Mouse (Mus musculus) embryonic stem cell, embryonic (primary cell): ENCODE data around the gene Eif2s1.

Experiments
- CTCF ChIA-PET, 4 experiments: fragments of 300-600 bp in 2 of 4; fragments of 350-600 bp in 2 of 4; sonication (Branson Sonifier 250); formaldehyde crosslinking; loops; one replicate each; lab custom pipeline; 2022; ENCODE audit warnings: inconsistent platforms in 2 of 4; lab: Charles Lee
- POLR2A ChIA-PET, 4 experiments: fragments of 300-600 bp in 2 of 4; fragments of 350-600 bp in 2 of 4; sonication (Branson Sonifier 250); formaldehyde crosslinking; loops; one replicate each; lab custom pipeline; 2022; ENCODE audit warnings: antibody characterized with exemption in 4 of 4, inconsistent platforms in 1 of 4; lab: Charles Lee

Eif2s1 gene

DNA sequence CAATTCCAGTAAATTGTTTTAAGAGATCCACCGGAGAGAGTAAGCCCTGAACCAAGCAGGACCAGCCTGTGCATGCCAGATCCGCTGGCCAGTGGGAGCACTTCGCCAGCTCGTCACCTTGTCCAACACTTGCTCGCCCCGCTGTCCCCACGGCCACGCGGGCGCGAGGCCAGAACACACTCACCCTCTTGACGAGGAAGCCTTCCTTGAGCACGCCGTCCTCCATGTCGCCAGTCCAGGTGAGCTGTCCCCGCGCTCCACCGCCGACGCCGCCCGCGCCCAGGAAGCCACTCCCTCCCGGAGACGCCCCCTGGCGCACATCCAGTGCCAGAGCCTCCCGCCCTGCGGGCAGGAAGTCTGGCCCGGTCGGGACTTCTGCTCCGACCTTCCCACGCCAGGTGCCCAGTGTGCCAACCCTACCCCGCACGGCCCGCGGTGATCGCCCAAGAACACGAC is 45.1 kb downstream of the Eif2s1 start, which contains the start of gene Plek2:
Plek2 (minus strand) TSS at position 258 of the 456 bp plus-strand sequence.
- CTCF ChIA-PET, result interaction anchor here in 3 of 4 experiments (0.6 to 1.4 kb wide), 4 partner anchors 12 to 201 kb away, joined by 3 to 7 read pairs (median 4); no protein-coding TSS in a partner anchor
- POLR2A ChIA-PET, result interaction anchor here in 1 of 4 experiments (2.6 kb wide), 1 partner anchor 12 kb away, joined by 8 read pairs; no protein-coding TSS in a partner anchor

DNA sequence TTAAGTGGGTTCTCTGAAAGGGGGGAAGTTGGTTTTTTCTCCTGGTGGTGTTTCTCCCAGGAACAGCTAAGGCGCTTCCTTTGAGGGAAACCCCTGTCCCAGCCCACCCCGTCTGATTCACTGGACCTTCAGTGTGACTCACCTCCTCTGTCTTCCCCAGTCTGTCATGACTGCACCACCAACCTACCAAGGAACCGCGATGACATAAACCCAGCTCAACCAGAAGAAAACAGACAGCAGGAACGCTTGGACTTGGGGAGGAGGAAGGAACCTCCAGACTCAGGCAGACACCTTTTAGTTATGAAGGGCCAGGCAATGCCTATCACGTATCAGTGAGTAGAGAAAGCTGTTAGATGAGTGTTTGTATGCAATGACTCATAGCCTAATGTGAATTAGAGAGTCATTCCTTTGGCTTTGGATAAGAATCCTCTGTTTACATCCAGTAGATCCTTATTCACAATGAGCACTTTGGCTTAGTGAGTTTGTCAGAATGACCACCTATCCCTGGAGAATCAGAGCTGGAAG is 46.5 kb downstream of the Eif2s1 start:
- CTCF ChIA-PET, result interaction anchor here in 3 of 4 experiments (0.5 to 4.2 kb wide), 6 partner anchors 10 to 1302 kb away, joined by 3 to 17 read pairs (median 4); no protein-coding TSS in a partner anchor
- POLR2A ChIA-PET, result interaction anchor here in 1 of 4 experiments (0.9 to 2.6 kb wide), 4 partner anchors 10 to 47 kb away, joined by 3 to 8 read pairs (median 5); partner anchors contain the start of genes Atp6v1d and Eif2s1

DNA sequence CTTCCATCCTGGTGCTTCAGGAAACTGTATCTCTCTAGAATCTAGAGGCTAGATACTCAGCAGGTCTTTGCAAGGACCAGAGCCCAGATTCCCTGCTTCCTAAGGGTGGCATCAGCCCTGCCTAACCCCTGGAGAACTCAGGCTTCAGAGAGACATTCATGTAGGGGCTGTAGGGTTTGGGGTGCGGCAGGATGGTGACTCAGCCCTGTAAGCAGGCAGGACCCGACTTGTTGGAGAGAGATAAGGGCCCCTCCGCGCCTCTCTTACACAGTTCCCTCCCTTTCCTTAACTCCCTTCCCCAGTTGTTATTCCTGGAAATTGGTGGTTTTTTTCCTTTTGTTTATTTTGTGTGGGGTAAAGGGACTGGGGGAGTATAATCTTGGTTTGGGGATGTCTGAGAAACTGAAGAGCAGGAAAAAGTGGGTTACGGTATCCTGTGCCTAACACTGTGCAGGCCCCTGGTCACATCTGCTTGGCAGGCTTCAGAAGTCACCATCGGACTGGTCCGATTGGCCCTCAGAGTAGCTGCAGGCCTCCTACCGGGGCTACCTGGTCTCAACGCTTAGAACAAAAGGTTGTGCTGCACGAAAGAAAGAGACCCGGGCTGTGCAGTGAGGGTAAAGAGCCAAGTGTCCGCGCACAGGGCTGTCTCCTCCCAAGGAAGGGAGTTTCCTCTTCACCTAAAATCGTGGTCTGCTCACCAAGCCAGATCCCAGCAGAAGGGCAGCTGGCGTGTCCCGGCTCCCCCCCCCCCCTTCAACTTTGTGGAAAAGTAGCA is 49.3 kb downstream of the Eif2s1 start:
- POLR2A ChIA-PET, result interaction anchor here (0.5 to 3.2 kb wide), 22 partner anchors 8 to 1202 kb away, joined by 3 to 18 read pairs (median 3); partner anchors contain the start of genes Atp6v1d (in 2 of the 4), Eif2s1 (in 2 of the 4) and Zfp36l1 (in 1 of the 4)
- CTCF ChIA-PET, result interaction anchor here (0.5 to 4.2 kb wide), 9 partner anchors 8 to 579 kb away, joined by 3 to 17 read pairs (median 4); partner anchors contain the start of genes Atp6v1d (in 2 of the 4) and Eif2s1 (in 2 of the 4)

DNA sequence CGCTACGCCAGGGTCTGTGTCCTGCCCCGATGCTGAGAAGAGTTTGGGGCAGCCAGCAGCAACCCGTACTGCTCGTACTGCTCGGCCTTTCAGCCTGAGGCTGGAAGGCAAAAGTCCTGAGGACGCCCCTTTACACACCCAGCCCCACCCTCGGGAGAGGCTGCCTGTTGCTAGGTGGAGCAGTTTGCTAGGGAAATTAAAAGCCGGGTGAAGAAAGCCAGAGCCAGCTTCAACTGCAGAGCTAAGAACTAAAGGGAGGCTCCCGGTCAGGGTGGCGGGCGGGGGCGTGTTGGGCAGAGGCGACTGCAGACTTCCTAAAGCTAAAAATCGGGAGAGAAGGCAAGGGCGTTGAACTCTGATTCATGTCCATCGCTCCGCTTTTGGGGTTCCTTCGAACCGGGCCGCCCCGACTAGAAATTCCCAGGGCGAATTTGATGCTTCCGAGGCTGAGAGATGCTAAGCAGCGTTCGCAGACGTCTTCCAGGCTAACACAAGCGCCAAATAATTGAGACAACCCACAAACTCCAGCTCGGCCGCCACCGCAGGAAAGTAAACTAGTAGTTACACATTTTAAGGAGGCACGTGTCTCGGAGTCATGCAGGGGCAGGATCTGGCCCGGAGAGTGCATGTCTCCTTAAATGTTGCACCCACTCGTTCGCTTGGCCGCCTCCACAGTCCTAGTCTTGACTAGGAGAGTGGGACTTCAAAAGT is 50.2 kb downstream of the Eif2s1 start:
- ChIA-PET POLR2A (interaction anchor here (0.5 to 3.2 kb wide), 19 partner anchors 7 to 1201 kb away, joined by 3 to 18 read pairs (median 3); partner anchors contain the start of genes Atp6v1d (in 2 of the 4), Eif2s1 (in 2 of the 4), Arg2 (in 1 of the 4) and Plekhh1 (in 1 of the 4)), CTCF (interaction anchor here (0.5 to 4.2 kb wide), 14 partner anchors 7 to 580 kb away, joined by 3 to 17 read pairs (median 4); partner anchors contain the start of genes Atp6v1d (in 1 of the 4), Eif2s1 (in 1 of the 4) and Pigh (in 1 of the 4))

DNA sequence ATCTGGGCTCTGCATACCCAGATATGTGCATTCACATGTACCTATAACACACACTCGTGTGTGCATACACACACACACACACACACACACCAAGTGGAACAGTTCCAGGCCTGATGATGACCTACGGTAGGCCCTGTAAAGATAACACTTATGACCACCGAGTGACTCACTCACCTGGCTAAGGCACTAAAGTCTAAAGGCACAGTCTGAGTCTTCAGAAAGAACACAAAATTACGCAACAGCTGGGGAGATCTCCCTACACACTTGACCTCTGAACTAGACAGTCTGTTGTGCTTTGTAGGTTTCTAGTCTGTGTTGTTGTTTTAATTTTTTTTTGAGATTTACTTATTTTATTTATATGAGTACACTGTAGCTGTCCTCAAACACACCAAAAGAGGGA is 52.8 kb downstream of the Eif2s1 start:
- CTCF ChIA-PET, result interaction anchor here in 1 of 4 experiments (0.6 kb wide), 1 partner anchor 175 kb away, joined by 3 read pairs; the partner anchor contains the start of gene Pigh
- POLR2A ChIA-PET, result interaction anchor here in 2 of 4 experiments (1.2 to 1.4 kb wide), 2 partner anchors 10 to 13 kb away, joined by 3 to 4 read pairs; no protein-coding TSS in a partner anchor

DNA sequence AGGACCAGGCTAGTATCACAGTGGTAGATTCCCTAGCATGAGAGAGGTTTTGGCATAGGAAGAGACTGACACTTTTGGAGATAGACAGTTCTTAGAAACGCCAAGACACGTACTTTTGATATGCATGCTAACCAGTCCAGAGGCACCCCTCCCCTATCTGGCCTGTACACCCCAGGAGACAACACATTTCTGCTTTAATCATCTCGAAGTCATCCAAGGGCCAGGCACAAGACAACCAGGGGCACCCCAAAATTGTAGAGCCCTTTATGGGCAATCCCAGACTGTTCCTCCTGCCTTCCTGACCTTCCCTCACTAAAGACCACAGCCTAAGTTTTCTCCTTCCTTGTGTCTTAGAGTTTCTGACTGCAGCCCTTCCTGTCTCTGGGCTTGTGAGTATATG is 53.9 kb downstream of the Eif2s1 start:
- ChIA-PET CTCF (no interaction called here), POLR2A (no interaction called here)

DNA sequence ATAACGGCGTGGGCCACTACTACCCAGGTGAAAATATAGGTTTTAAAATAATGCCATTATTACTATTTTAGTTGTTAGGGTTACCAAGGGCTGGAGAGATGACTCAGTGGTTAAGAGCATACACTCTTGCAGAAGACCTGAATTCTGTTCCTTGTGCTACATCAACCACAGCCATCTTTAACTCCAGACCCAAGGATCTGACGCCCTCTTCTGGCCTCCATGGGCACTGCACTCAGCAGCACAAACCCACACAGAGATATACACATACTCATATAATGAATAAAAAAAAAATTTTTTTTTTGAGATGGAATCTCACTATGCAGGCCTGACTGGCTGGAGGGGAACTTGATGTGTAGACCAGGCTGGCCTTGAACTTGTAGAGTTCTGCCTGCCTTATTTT is 54.7 kb downstream of the Eif2s1 start:
- POLR2A ChIA-PET, result no interaction called here

DNA sequence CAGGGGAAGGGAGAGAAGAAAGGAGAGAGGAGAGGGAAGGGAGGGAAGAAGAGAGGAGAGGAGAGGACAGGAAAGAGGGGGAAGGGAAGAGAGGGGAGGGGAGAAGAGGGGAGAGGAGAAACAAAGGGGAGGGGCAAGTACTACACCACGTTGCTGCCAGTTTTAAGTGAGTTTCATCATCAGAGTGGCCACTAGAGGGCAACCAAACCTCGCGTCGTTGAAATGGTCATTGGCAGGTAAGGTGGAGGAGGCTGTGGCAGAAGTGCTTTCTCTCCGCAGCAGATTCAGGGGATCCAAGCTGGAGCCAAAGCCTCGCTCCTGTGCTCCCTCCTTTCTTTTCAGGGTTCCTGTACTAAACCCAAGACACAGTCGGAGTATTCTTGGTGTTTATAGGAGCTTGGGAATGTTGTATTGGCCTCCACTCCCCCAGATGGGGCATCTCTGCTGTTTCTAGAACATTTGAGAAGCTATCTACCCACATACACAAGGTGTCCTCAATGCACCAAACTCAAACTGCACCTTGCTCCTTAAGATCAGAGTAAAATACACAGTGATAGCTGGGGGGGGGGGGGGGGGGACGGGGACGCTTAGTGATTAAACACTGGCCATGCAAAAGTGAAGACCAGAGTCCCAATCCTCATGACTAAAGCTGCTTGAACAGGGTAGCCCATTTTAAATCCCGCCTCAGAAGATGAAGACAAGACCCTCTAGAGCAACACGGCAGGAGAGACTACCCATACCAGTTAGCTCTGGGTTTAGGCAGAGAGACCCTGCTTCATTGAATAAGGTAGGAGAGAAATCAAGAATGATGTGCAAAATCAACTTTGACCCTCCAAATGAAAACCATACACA is 56.8 kb downstream of the Eif2s1 start:
- ChIA-PET POLR2A (interaction anchor here (0.6 to 3.6 kb wide), 43 partner anchors 7 to 862 kb away, joined by 3 to 26 read pairs (median 5); partner anchors contain the start of genes Pigh (in 3 of the 4), Plekhh1 (in 2 of the 4), Arg2 (in 1 of the 4) and Atp6v1d (in 1 of the 4)), CTCF (interaction anchor here (0.5 to 4.9 kb wide), 150 partner anchors 8 to 1802 kb away, joined by 3 to 245 read pairs (median 5); partner anchors contain the start of genes Pigh (in 4 of the 4), Plekhh1 (in 3 of the 4), Arg2 (in 2 of the 4) and Tmem229b (in 2 of the 4))

More for the DNA sequence above, 54.7 kb downstream of the Eif2s1 start:
- CTCF ChIA-PET, result interaction anchor here in 1 of 4 experiments (1.1 kb wide), 1 partner anchor 181 kb away, joined by 4 read pairs; no protein-coding TSS in a partner anchor

DNA sequence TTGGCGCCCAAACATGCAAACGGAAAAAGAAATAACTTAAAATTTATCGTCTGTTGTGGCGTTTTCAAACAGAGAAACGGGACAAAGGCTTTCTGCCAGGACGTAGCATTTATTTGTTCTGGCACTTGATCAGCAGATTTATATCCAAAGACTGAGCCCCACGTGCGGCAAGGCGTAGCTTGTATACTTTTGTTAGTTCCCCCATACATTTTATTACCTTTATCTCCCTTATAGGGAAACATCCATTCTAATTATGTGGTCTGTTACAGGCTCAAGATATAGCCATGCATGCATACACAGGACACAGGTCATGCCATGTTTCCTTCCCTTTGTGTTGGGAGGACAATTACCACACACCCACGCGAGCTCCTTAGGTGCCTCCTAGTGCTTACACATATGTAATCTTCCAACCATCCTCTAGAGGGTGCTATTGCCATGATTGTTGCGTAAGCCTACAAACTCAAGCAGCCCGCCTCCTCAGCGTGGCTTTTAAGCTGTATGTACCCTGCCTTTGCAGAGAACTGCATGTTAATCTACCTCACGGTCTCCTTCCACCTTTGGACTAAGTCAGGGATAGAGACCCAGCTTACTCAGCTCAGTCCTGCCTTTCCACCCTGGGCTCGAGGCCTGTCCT is 57.6 kb downstream of the Eif2s1 start:
- ChIA-PET CTCF (interaction anchor here (0.5 to 4.9 kb wide), 153 partner anchors 9 to 1803 kb away, joined by 3 to 245 read pairs (median 5); partner anchors contain the start of genes Pigh (in 4 of the 4), Plekhh1 (in 3 of the 4), Arg2 (in 2 of the 4) and Tmem229b (in 2 of the 4)), POLR2A (interaction anchor here (0.6 to 3.6 kb wide), 43 partner anchors 8 to 863 kb away, joined by 3 to 26 read pairs (median 4); partner anchors contain the start of genes Pigh (in 3 of the 4), Plekhh1 (in 2 of the 4), Arg2 (in 1 of the 4) and Atp6v1d (in 1 of the 4))

DNA sequence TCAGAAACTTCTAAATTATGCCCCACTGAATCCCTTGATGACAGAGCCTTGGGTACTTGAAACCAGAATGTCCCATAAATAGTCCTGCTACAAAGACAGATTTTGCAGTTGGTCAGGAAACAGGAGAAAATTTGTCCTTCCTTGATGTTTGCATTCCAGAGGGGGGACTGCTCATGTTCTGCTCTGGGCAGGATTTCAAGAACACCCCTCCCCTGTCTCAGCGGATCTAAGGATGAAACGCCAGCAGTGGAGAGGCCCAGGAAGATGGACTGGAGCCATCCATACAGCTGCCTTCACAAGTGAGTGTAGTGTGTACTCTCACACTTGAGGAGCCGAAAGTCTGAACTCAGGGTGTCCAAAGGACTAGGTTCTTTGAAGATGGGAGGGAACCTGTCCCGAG is 59.8 kb downstream of the Eif2s1 start:
- ChIA-PET CTCF (interaction anchor here in 2 of 4 experiments (0.6 to 4.9 kb wide), 3 partner anchors 10 to 174 kb away, joined by 3 to 245 read pairs (median 214); partner anchors contain the start of gene Pigh (in 2 of the 2)), POLR2A (interaction anchor here in 1 of 4 experiments (3.6 kb wide), 1 partner anchor 169 kb away, joined by 24 read pairs; the partner anchor contains the start of gene Pigh)

DNA sequence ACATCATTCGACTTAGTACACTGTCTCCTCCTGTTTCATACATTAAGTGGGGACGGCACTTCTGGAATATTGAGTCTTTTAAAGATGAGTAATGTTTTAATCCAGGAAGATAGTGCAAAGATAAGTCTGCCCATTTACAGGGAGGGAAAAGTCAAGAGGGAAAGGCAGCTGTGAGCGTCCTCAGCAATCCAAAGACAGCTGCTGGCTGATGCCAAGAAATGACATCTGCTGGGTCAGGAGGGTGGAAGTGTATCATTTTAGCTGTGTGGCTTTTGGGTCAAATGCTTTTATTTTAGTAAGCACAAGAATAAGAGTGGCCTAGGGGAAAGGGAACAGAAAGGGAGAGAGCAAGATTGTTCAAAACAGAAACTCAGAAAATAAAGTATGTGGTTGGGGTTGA is 60.4 kb downstream of the Eif2s1 start:
- ChIA-PET CTCF (interaction anchor here in 1 of 4 experiments (1.7 kb wide), 1 partner anchor 175 kb away, joined by 10 read pairs; no protein-coding TSS in a partner anchor), POLR2A (no interaction called here)

DNA sequence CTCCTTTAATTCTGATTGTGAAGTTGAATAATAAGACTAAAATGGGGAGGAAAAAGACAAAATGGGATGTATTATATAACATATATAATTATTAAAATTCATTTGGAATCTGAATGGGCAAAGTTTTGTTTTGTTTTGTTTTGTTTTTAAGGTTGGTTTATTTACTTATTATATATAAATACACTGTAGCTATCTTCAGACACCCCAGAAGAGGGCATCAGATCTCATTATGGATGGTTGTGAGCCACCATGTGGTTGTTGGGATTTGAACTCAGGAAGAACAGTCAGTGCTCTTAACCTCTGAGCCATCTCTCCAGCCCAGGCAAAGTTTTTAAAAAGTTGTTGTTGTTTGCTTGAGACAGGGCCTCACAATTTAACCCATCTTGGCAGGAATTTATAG is 61.4 kb downstream of the Eif2s1 start:
- ChIA-PET POLR2A (interaction anchor here in 1 of 4 experiments (0.7 to 1.2 kb wide), 2 partner anchors 92 to 173 kb away, joined by 3 read pairs; no protein-coding TSS in a partner anchor), CTCF (interaction anchor here in 3 of 4 experiments (1.0 to 2.0 kb wide), 6 partner anchors 99 to 176 kb away, joined by 3 to 16 read pairs (median 4); no protein-coding TSS in a partner anchor)

DNA sequence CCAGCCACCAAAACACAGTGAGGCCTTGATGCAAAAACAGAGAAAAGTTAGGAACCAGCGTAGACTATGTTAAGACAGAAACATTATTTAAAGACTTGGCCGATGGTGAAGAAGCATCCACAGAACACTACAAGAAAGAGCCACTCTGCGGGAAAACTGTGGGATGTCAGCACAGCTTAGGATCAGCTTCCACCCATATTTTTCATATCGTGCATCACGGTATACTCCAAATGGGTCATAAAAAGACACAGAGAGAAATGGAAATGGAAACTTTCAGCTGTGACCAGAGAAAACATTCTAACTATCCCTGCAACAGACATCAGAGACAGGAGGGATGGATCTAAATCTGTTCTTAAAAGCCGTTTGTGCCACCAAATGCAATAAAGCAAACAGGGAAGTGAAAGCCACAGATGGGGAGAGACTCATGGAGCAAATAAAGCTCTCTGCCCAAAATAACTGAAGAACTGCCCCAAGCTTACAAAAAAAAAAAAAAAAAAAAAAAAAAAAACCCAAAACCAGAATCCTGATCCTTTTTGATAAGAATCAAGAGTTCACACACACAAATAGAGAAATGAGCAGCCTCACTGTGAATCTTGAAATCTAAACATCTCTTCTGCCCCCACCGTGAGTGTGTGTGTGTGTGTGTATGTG is 62.0 kb downstream of the Eif2s1 start:
- POLR2A ChIA-PET, result interaction anchor here in 1 of 4 experiments (0.6 to 1.2 kb wide), 3 partner anchors 91 to 423 kb away, joined by 3 read pairs; no protein-coding TSS in a partner anchor
- CTCF ChIA-PET, result interaction anchor here in 3 of 4 experiments (0.6 to 2.0 kb wide), 4 partner anchors 174 to 182 kb away, joined by 3 to 16 read pairs (median 8); no protein-coding TSS in a partner anchor

DNA sequence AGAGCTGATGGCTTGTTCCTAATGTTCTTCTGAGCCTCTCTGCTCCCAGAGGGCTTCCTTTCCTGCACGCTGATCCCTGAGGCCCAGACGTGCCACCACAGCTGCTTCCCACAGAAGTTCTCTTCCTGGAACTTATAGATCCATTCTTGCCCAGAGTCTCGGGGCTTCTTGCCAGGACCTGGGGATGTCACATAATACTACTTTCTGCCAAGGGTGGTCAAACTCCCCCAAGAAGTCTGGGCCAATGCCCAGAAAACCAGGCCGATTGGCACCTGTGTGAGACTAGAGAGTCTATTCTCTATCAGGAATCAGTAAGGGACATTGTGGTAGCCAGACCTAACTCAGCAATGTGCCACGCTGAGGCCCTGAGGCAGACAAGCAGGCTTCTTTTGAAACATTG is 65.7 kb downstream of the Eif2s1 start:
- POLR2A ChIA-PET, result no interaction called here
- CTCF ChIA-PET, result interaction anchor here in 1 of 4 experiments (0.5 kb wide), 1 partner anchor 72 kb away, joined by 5 read pairs; no protein-coding TSS in a partner anchor

DNA sequence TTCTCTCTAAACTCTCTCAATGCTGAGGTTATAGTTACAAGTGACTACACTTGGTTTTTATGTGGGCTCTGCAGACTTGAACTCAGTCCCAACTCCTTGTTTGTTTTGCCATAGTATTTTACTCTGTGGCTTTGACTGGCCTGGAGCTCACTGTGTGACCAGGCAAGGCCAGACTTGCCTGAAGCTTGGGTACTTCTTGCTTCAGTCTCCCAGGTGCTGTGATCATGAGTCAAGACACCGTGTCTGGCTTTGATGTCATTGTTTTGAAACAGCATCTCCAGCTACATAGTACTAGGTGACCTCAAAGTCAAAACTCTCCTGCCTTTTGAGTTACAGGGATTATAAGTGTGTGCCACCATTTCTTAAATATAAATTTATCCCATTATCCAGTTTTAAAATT is 68.3 kb downstream of the Eif2s1 start:
- POLR2A ChIA-PET, result interaction anchor here in 1 of 4 experiments (0.7 to 1.2 kb wide), 3 partner anchors 26 to 125 kb away, joined by 3 to 4 read pairs (median 3); no protein-coding TSS in a partner anchor
- CTCF ChIA-PET, result interaction anchor here in 3 of 4 experiments (0.6 to 2.6 kb wide), 3 partner anchors 11 to 174 kb away, joined by 3 to 14 read pairs (median 11); no protein-coding TSS in a partner anchor
